10 mouse cellular contexts compared by ENCODE assay signal in genomic region chr6:94755297-94755831, GRCm38 (mm10). TPM values are rescaled to one million over a fixed set of nuclear protein-coding genes. Genes with fewer than 3 reads are reported as not detected.
DNase-seq lines count a peak whose midpoint lies in the region; ATAC-seq and TF ChIP-seq lines count a peak whose summit lies in the region.
"Had no signal": no experiment of that assay in that cellular context is flagged by ENCODE, and none has a peak within 500 bp of the region (broad histone marks: within the 10 kb centered on the region; RNA-seq: fewer than 3 reads in every experiment).

No protein-coding gene starts in this region.

- no peak overlapping the region for H3K9ac ChIP-seq in kidney, postnatal 0 days (ENCODE audit: low read depth, low read length)
- H3K9ac ChIP-seq in forebrain, embryonic 11.5 days (ENCODE audit: low read length), result no peak overlapping the region
- no peak overlapping the region for H3K9ac ChIP-seq in liver, postnatal 0 days (replicated peaks)

- DNase-seq in kidney, postnatal 0 days (ENCODE audit: low spot score), result peak; percentile 35
- DNase-seq in kidney, adult 18-20 months, result no peak
- DNase-seq in R1 (ENCODE audit: low read depth, low spot score), result peak; percentile 100
- peak; percentile 63 for DNase-seq in forebrain, embryonic 11.5 days (ENCODE audit: low spot score)
- DNase-seq in retina, embryonic 14.5 days (ENCODE audit: low spot score), result peak; percentile 55
- no peak for DNase-seq in liver, postnatal 0 days
- no peak for DNase-seq in cerebellum, adult 2 months
- no peak for DNase-seq in gastrocnemius, postnatal 25 days
- DNase-seq: heart, postnatal 14 days had no signal

- H3K27me3 ChIP-seq in kidney, postnatal 0 days (ENCODE audit: insufficient read depth, low read length), result no peaks in the 10 kb centered on the region
- H3K27me3 ChIP-seq in forebrain, embryonic 11.5 days (ENCODE audit: control insufficient read depth, insufficient read depth, low read length), result no peaks in the 10 kb centered on the region
- 0 out of 2 replicates have a peak, but pooled peaks cover 3% of the 10 kb centered on the region for H3K27me3 ChIP-seq in liver, postnatal 0 days (ENCODE audit: insufficient read depth, low read length)
- no peaks in the 10 kb centered on the region for H3K27me3 ChIP-seq in cerebellum, adult 2 months (ENCODE audit: control insufficient read depth, insufficient read depth, low read length)

- no peak overlapping the region for H3K4me3 ChIP-seq in kidney, postnatal 0 days (replicated peaks; ENCODE audit: low read depth, low read length)
- H3K4me3 ChIP-seq in forebrain, embryonic 11.5 days (ENCODE audit: low read depth, low read length), result no peak overlapping the region
- H3K4me3 ChIP-seq in liver, postnatal 0 days (ENCODE audit: low read depth, low read length), result no peak overlapping the region
- H3K4me3 ChIP-seq in cerebellum, adult 2 months (replicated peaks; ENCODE audit: insufficient read depth, low read depth, low read length), result no peak overlapping the region

- no peaks in the 10 kb centered on the region for H3K4me1 ChIP-seq in kidney, postnatal 0 days (replicated peaks; ENCODE audit: insufficient read depth, low read length)
- H3K4me1 ChIP-seq in forebrain, embryonic 11.5 days (replicated peaks; ENCODE audit: control insufficient read depth, insufficient read depth, low read length), result peaks cover 7% of the 10 kb centered on the region
- no peaks in the 10 kb centered on the region for H3K4me1 ChIP-seq in liver, postnatal 0 days (ENCODE audit: insufficient read depth)
- no peaks in the 10 kb centered on the region for H3K4me1 ChIP-seq in cerebellum, adult 2 months (ENCODE audit: control insufficient read depth, insufficient read depth, low read length)

- TF ChIP-seq POLR2A in cerebellum, adult 2 months (IDR thresholded peaks at IDR 0.05; ENCODE audit: borderline replicate concordance, insufficient read depth, low read length), result no peak

- TF ChIP-seq EP300 in liver, postnatal 0 days (IDR thresholded peaks at IDR 0.05; ENCODE audit: low read depth), result no peak

- no peak for TF ChIP-seq CTCF in kidney, postnatal 0 days (IDR thresholded peaks at IDR 0.05; ENCODE audit: low read depth)
- TF ChIP-seq CTCF in liver, postnatal 0 days (IDR thresholded peaks at IDR 0.05; ENCODE audit: low read depth), result no peak
- TF ChIP-seq CTCF in cerebellum, adult 2 months (IDR thresholded peaks at IDR 0.05; ENCODE audit: borderline replicate concordance, insufficient read depth, low read depth, low read length), result no peak

- no peak overlapping the region for H3K4me2 ChIP-seq in kidney, postnatal 0 days (ENCODE audit: low read length)
- no peak overlapping the region for H3K4me2 ChIP-seq in forebrain, embryonic 11.5 days (ENCODE audit: low read depth, low read length, severe bottlenecking)
- no peak overlapping the region for H3K4me2 ChIP-seq in liver, postnatal 0 days (ENCODE audit: low read depth, low read length)

- H3K27ac ChIP-seq in kidney, postnatal 0 days, result 0 out of 2 replicates have a peak overlapping the region, but pooled peaks have one; percentile 13
- peak overlapping the region; percentile 82 for H3K27ac ChIP-seq in forebrain, embryonic 11.5 days (ENCODE audit: low read depth, low read length)
- no peak overlapping the region for H3K27ac ChIP-seq in liver, postnatal 0 days (ENCODE audit: low read depth)
- H3K27ac ChIP-seq in cerebellum, adult 2 months (ENCODE audit: insufficient read depth, low read length), result no peak overlapping the region

- WGBS in kidney, postnatal 0 days, result 47% methylated on average over 13 of the region's 13 CpGs
- 18% methylated on average over 13 of the region's 13 CpGs for WGBS in forebrain, embryonic 11.5 days
- WGBS in liver, postnatal 0 days (ENCODE audit: insufficient replicate concordance), result 65% methylated on average over 13 of the region's 13 CpGs
- WGBS in cerebellum, adult 2 months, result 28% methylated on average over 13 of the region's 13 CpGs

- no peak for ATAC-seq in kidney, postnatal 0 days (replicated peaks; ENCODE audit: low FRiP score, low read depth)
- ATAC-seq in forebrain, embryonic 11.5 days (replicated peaks; ENCODE audit: low FRiP score), result peak; percentile 38
- no peak for ATAC-seq in liver, postnatal 0 days

- no peaks in the 10 kb centered on the region for H3K9me3 ChIP-seq in kidney, postnatal 0 days (replicated peaks; ENCODE audit: low read length)
- H3K9me3 ChIP-seq in forebrain, embryonic 11.5 days (ENCODE audit: control insufficient read depth, low read length), result no peaks in the 10 kb centered on the region
- no peaks in the 10 kb centered on the region for H3K9me3 ChIP-seq in liver, postnatal 0 days (ENCODE audit: low read length)

- H3K36me3 ChIP-seq in kidney, postnatal 0 days (ENCODE audit: insufficient read depth, low read length), result no peaks in the 10 kb centered on the region
- H3K36me3 ChIP-seq in forebrain, embryonic 11.5 days (ENCODE audit: control insufficient read depth, insufficient read depth, low read length), result no peaks in the 10 kb centered on the region
- H3K36me3 ChIP-seq in liver, postnatal 0 days (replicated peaks; ENCODE audit: insufficient read depth, low read length), result no peaks in the 10 kb centered on the region

RNA-seq across cellular contexts. Expression of gene Lrig1, which starts 55.4 kb away (rescaled TPM):
- 6.1 and 8.3 TPM in 2 replicates for polyA plus RNA-seq in kidney, postnatal 0 days (2015; fragmentation: Nextera tagmentation; extraction: Ambion mirVana)
- 21.7 and 25.2 TPM in 2 replicates for polyA plus RNA-seq in forebrain, embryonic 11.5 days (2014; fragmentation: Nextera tagmentation; extraction: Ambion mirVana)
- polyA plus RNA-seq in liver, postnatal 0 days (2015; fragmentation: Nextera tagmentation; extraction: Ambion mirVana), result 2.5 and 2.9 TPM in 2 replicates
- 84.5 and 86.2 TPM in 2 replicates for polyA plus RNA-seq in cerebellum, adult 2 months (2012; rRNA removed)
- 10 to 100 TPM; 35.9 to 38.8 TPM for total RNA-seq in gastrocnemius, postnatal 25 days (2021)
- total RNA-seq: CH12.LX had no signal

Comparison
In these comparisons a context has a peak if more than half of its experiments do, and no peak if none do; other contexts are left out.
1. DNase-seq: peak in kidney, postnatal 0 days (single experiment), R1 (single experiment), forebrain, embryonic 11.5 days (single experiment) and retina, embryonic 14.5 days (single experiment); none in kidney, adult 18-20 months (single experiment), liver, postnatal 0 days (single experiment), cerebellum, adult 2 months (0 of 2) and gastrocnemius, postnatal 25 days (single experiment).
2. H3K27ac ChIP-seq: peak in kidney, postnatal 0 days (single experiment) and forebrain, embryonic 11.5 days (single experiment); none in liver, postnatal 0 days (single experiment) and cerebellum, adult 2 months (single experiment).